Mouse (Mus musculus) liver, embryonic 14.5 days (tissue): Measurements from ENCODE around the gene Fbxw21.

Experiments
- CTCF ChIP-seq: IDR thresholded peaks from 2 replicates; pipeline ENCODE4 v1.5.1; 2016; ENCODE audit warnings: antibody characterized with exemption, low read depth, control low read depth
- EP300 ChIP-seq: IDR thresholded peaks from 2 replicates; pipeline ENCODE4 v1.6.1; 2016; ENCODE audit warnings: antibody characterized with exemption, low read depth

- TF ChIP-seq EP300: no peak
- peak; percentile 55; the same call in 1 of the 2 replicates for TF ChIP-seq CTCF
These were observed 39.2 kb downstream of the Fbxw21 start for GRCm38 (mm10) chr9:109122553-109123085.
